Mouse (Mus musculus) midbrain, postnatal 0 days (tissue): ENCODE measurements around the gene Parp4. TPM values are rescaled to one million over a fixed set of nuclear protein-coding genes. Genes with fewer than 3 reads are reported as not detected.

Experiments used
- ATAC-seq: fragments of 200-750 bp; cut with Nextera tagmentation; 2 replicates; pipeline ENCODE4 v1.8.0; 2017; ENCODE audit warnings: moderate number of reproducible peaks, mild to moderate bottlenecking, moderate TSS enrichment, moderate library complexity; ENCODE audit not compliant: low FRiP score
- DNase-seq: peaks from one replicate; pipeline ENCODE4 v3.0.0-alpha.2; 2015; ENCODE audit warnings: low spot score
- H3K27ac ChIP-seq: fragments of 300-500 bp; sonication (generic); 2 replicates; pipeline ENCODE4 v1.5.1; 2014; ENCODE audit warnings: low read depth, mild to moderate bottlenecking, low read length, mixed read lengths
- H3K27me3 ChIP-seq: fragments of 300-500 bp; sonication (generic); 2 replicates; pipeline ENCODE4 v1.6.1; 2014; ENCODE audit warnings: low read length, control low read depth, mixed read lengths; ENCODE audit not compliant: insufficient read depth
- H3K36me3 ChIP-seq: fragments of 300-500 bp; sonication (generic); 2 replicates; pipeline ENCODE4 v1.6.1; 2014; ENCODE audit warnings: low read length, control low read depth, mixed read lengths; ENCODE audit not compliant: insufficient read depth
- H3K4me1 ChIP-seq: fragments of 300-500 bp; sonication (generic); 2 replicates; pipeline ENCODE4 v1.6.1; 2014; ENCODE audit warnings: mild to moderate bottlenecking, control low read depth, antibody characterized with exemption, low read length, mixed read lengths; ENCODE audit not compliant: insufficient read depth
- H3K4me2 ChIP-seq: fragments of 300-500 bp; sonication (generic); 2 replicates; pipeline ENCODE4 v1.6.1; 2014; ENCODE audit warnings: low read depth, mild to moderate bottlenecking, low read length, mixed read lengths; ENCODE audit not compliant: poor library complexity, severe bottlenecking
- H3K4me3 ChIP-seq: fragments of 300-500 bp; sonication (generic); 2 replicates; pipeline ENCODE4 v1.5.1; 2014; ENCODE audit warnings: low read depth, mild to moderate bottlenecking, low read length, moderate library complexity
- H3K9ac ChIP-seq: fragments of 300-500 bp; sonication (generic); replicated peaks from 2 replicates; pipeline ENCODE4 v1.6.1; 2014; ENCODE audit warnings: mild to moderate bottlenecking, low read length, moderate library complexity, mixed read lengths; ENCODE audit not compliant: poor library complexity, severe bottlenecking
- H3K9me3 ChIP-seq: fragments of 300-500 bp; sonication (generic); 2 replicates; pipeline ENCODE4 v1.6.1; 2016; ENCODE audit warnings: low read length, control low read depth
- CTCF ChIP-seq: IDR thresholded peaks from 2 replicates; pipeline ENCODE4 v1.5.1; 2016; ENCODE audit warnings: antibody characterized with exemption, mild to moderate bottlenecking
- WGBS: fragments of 180-500 bp; shearing (Covaris S2); extraction: QIAGEN DNeasy Blood & Tissue Kit; methylation state at CpG from one replicate; pipeline ENCODE4 v1.1.7; 2014; 5-methylcytosine and 5-hydroxymethylcytosine counted together
- polyA plus RNA-seq: library from polyadenylated mRNA; unstranded; fragments of >200 nt; fragmentation: Nextera tagmentation; extraction: Ambion mirVana; gene quantifications from 2 replicates; pipeline ENCODE4 v1.2.1, GENCODE M21; 2015
- total RNA-seq: library from RNA; depleted of rRNA; stranded (reverse); fragments of >200 nt; gene quantifications from 2 replicates; pipeline ENCODE4 v1.2.3, GENCODE M21; 2014

Gene Parp4
- total and polyA plus RNA-seq, 2 experiments from 2014 or later: 0.79 to 0.99 TPM

- DNase-seq: no peak
- no peak overlapping the region for H3K27ac ChIP-seq
- no peak overlapping the region for H3K4me3 ChIP-seq
- H3K9me3 ChIP-seq: no peaks in the 10 kb centered on the region
- H3K4me1 ChIP-seq: no peaks in the 10 kb centered on the region
- no peak overlapping the region for H3K4me2 ChIP-seq
- no peaks in the 10 kb centered on the region for H3K27me3 ChIP-seq
- WGBS: 82% methylated on average over 1 of the region's 1 CpGs
- no peak for ATAC-seq
- no peaks in the 10 kb centered on the region for H3K36me3 ChIP-seq
- TF ChIP-seq CTCF: no peak
- H3K9ac ChIP-seq: no peak overlapping the region
Measured at GRCm38 (mm10) chr14:56617470-56617869, 42.1 kb downstream of the Parp4 start.

DNA sequence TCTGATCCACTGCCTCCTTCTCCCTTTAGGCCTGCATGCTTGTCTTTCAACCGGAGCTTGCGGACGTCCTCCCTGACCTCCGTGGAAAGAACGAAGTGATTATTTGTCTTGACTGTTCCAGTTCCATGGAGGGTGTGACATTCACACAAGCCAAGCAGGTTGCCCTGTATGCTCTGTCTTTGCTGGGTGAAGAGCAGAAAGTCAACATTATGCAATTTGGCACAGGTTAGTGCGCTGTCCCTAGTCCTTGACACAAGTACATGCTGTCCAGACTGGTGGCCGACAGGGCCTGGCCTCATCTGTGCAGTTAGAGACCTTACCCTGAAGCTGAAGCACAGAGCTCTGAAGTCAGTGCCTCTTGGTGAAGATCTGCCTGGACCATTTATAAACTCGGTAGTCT lies 45.0 kb downstream of the Parp4 start:
- ATAC-seq (no peak), DNase-seq (no peak)
- Histone ChIP-seq H3K4me3 (no peak overlapping the region), H3K4me1 (no peaks in the 10 kb centered on the region), H3K36me3 (no peaks in the 10 kb centered on the region), H3K9ac (no peak overlapping the region), H3K4me2 (no peak overlapping the region), H3K9me3 (no peaks in the 10 kb centered on the region), H3K27ac (no peak overlapping the region), H3K27me3 (no peaks in the 10 kb centered on the region)
- 91% methylated on average over 8 of the region's 8 CpGs for WGBS
- TF ChIP-seq CTCF: no peak

DNA sequence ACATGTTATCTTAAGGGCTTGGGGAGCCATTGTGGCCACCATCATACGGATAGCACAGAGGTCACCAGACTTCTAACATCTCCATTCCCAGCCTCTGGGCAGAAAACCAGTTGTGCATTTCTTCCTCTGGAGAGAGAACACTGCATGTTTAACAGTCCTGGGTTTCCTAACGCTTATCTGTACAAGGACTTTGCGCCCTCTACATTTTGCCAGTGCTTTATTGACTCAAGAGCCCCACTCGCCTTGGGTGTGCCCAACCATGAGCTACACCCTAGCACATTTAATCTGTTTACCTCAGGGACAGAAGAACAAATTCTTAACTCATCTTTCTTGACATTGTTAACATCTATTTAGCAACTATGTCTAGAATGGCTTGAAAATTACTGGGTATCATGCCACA lies 50.8 kb downstream of the Parp4 start:
- Histone ChIP-seq H3K4me2 (no peak overlapping the region), H3K27me3 (no peaks in the 10 kb centered on the region), H3K9me3 (no peaks in the 10 kb centered on the region), H3K27ac (no peak overlapping the region), H3K4me3 (no peak overlapping the region), H3K4me1 (no peaks in the 10 kb centered on the region), H3K9ac (no peak overlapping the region), H3K36me3 (no peaks in the 10 kb centered on the region)
- TF ChIP-seq CTCF: no peak
- DNase-seq (no peak), ATAC-seq (no peak)
- 91% methylated on average over 4 of the region's 4 CpGs for WGBS

GRCm38 (mm10) chr14:56628336-56628735 lies 52.9 kb downstream of the Parp4 start:
- H3K27me3 ChIP-seq: no peaks in the 10 kb centered on the region
- no peak overlapping the region for H3K27ac ChIP-seq
- ATAC-seq (no peak), DNase-seq (no peak)
- no peaks in the 10 kb centered on the region for H3K36me3 ChIP-seq
- TF ChIP-seq CTCF: no peak
- WGBS: 92% methylated on average over 3 of the region's 3 CpGs
- no peak overlapping the region for H3K4me3 ChIP-seq
- no peak overlapping the region for H3K9ac ChIP-seq
- H3K4me2 ChIP-seq: no peak overlapping the region
- no peaks in the 10 kb centered on the region for H3K4me1 ChIP-seq
- no peaks in the 10 kb centered on the region for H3K9me3 ChIP-seq

DNA sequence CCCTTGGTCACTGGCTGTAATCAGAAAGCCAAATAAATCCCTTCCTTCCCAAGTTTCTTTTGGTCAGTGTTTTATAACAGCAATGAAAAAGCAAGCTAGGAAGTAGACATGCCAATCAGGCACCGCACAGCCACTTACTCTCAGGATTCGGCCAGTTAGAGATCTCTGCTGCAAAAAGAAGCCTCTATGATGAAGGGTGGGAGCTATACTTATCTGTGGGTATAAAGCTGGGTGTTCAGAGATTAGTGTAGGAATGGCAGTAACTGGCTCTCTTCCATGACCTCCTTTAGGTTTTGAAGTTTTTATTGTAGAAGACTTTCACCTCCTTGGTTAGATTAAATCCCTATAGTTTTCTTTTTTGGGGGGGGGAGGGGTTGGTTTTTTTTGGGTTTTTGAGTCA lies 55.7 kb downstream of the Parp4 start:
- Histone ChIP-seq H3K4me3 (no peak overlapping the region), H3K36me3 (no peaks in the 10 kb centered on the region), H3K4me2 (no peak overlapping the region), H3K9me3 (no peaks in the 10 kb centered on the region), H3K27ac (no peak overlapping the region), H3K9ac (no peak overlapping the region), H3K4me1 (no peaks in the 10 kb centered on the region), H3K27me3 (no peaks in the 10 kb centered on the region)
- no peak for DNase-seq
- no peak for TF ChIP-seq CTCF
- WGBS: 90% methylated on average over 2 of the region's 2 CpGs
- no peak for ATAC-seq

- ATAC-seq (no peak), DNase-seq (no peak)
- WGBS: 69% methylated on average over 7 of the region's 7 CpGs
- Histone ChIP-seq H3K27ac (no peak overlapping the region), H3K4me1 (no peaks in the 10 kb centered on the region), H3K4me3 (no peak overlapping the region), H3K27me3 (no peaks in the 10 kb centered on the region), H3K36me3 (no peaks in the 10 kb centered on the region), H3K9me3 (no peaks in the 10 kb centered on the region), H3K4me2 (no peak overlapping the region), H3K9ac (no peak overlapping the region)
- TF ChIP-seq CTCF: no peak
Measured at GRCm38 (mm10) chr14:56647206-56647605, 71.8 kb downstream of the Parp4 start.

DNA sequence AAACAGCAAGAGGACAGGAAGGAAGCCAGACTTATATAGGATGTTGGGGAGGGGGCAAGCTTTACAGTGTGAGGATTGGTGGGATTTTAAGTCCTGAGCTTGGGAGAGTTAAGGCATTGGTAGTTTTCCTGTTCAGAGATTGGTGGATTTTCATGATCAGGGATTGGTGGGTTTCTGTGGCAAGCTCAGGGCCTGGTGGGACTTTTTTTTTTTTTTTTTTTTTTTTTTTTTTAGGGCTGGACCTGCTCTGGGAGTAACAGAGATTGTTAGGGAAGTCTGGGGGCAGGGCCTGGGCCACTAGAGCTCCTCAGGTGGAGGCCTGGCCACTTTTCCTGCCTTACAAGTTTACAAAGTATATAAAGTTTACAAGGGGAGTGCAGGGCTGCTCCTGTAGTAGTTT lies 74.0 kb downstream of the Parp4 start:
- DNase-seq (no peak), ATAC-seq (no peak)
- no peaks in the 10 kb centered on the region for H3K27me3 ChIP-seq
- no peaks in the 10 kb centered on the region for H3K36me3 ChIP-seq
- H3K4me1 ChIP-seq: no peaks in the 10 kb centered on the region
- no peak overlapping the region for H3K4me3 ChIP-seq
- no peak overlapping the region for H3K9ac ChIP-seq
- 0 out of 2 replicates have a peak, but pooled peaks cover 3% of the 10 kb centered on the region for H3K9me3 ChIP-seq
- H3K27ac ChIP-seq: no peak overlapping the region
- TF ChIP-seq CTCF: no peak
- H3K4me2 ChIP-seq: no peak overlapping the region
